Mouse (Mus musculus) adrenal gland, postnatal 36 days (tissue): ENCODE data around the gene Gm128. TPM values are rescaled to one million over a fixed set of nuclear protein-coding genes. Genes with fewer than 3 reads are reported as not detected.

Experiments
- DNase-seq, 2 experiments: peaks; one replicate each; pipeline ENCODE4 v3.0.0; 2021; ENCODE audit warnings: mixed read lengths in 1 of 2
- long read RNA-seq, 2 experiments: library from polyadenylated mRNA; stranded (forward); transcript quantifications; one replicate each; pipeline ENCODE4 v2.0.0; 2021; ENCODE audit warnings: borderline sequencing depth in 2 of 2
- total RNA-seq, 2 experiments: library from RNA; stranded (reverse); gene quantifications; 2 replicates each; pipeline ENCODE4 v1.2.3; 2021

Gene Gm128
- total RNA-seq: under 1 TPM; 0.17 to 0.26 TPM
- long read RNA-seq, experiment 1: 0 reads
- long read RNA-seq, experiment 2: 0 reads

GRCm38 (mm10) chr3:95241498-95241897 lies at the start of gene Gm128:
Gene Gm128, minus strand, starts transcription at chr3:95241598.
- DNase-seq: no peak

- no peak for DNase-seq
Observed at GRCm38 (mm10) chr3:95291041-95291440, 49.6 kb upstream of the Gm128 start.

GRCm38 (mm10) chr3:95290156-95290555 lies 48.8 kb upstream of the Gm128 start:
- no peak for DNase-seq

- no peak for DNase-seq
Observed at GRCm38 (mm10) chr3:95289419-95289818, 48.0 kb upstream of the Gm128 start.

GRCm38 (mm10) chr3:95287541-95287940 lies 46.1 kb upstream of the Gm128 start:
- DNase-seq: no peak

- DNase-seq: peak; percentile 48 to 51
Observed at GRCm38 (mm10) chr3:95286510-95286909, 45.1 kb upstream of the Gm128 start.

GRCm38 (mm10) chr3:95286011-95286410 lies 44.6 kb upstream of the Gm128 start:
- DNase-seq: no peak

- no peak for DNase-seq
Observed at GRCm38 (mm10) chr3:95285390-95285789, 44.0 kb upstream of the Gm128 start.

- DNase-seq: peak; percentile 68 to 73
Observed at GRCm38 (mm10) chr3:95284501-95285281, 43.3 kb upstream of the Gm128 start.

- peak in 1 of 2 experiments; percentile 43 for DNase-seq
Observed at GRCm38 (mm10) chr3:95284062-95284461, 42.7 kb upstream of the Gm128 start.

- DNase-seq: no peak
Observed at GRCm38 (mm10) chr3:95283589-95283941, 42.2 kb upstream of the Gm128 start.

- DNase-seq: peak; percentile 82
Observed at GRCm38 (mm10) chr3:95282865-95283588, 41.6 kb upstream of the Gm128 start.

GRCm38 (mm10) chr3:95282381-95282864 lies 41.0 kb upstream of the Gm128 start:
- DNase-seq: peak; percentile 57 to 64

- peak; percentile 99 to 100 for DNase-seq
Observed at GRCm38 (mm10) chr3:95281216-95282126, 40.1 kb upstream of the Gm128 start, which contains the start of the genes Mindy1 and Prune1. Gene Mindy1, plus strand, starts transcription at chr3:95281345. Gene Prune1, minus strand, starts transcription at chr3:95282076.

GRCm38 (mm10) chr3:95280747-95281146 lies 39.3 kb upstream of the Gm128 start:
- DNase-seq: no peak

- DNase-seq: no peak
Observed at GRCm38 (mm10) chr3:95277149-95277551, 35.8 kb upstream of the Gm128 start.

- no peak for DNase-seq
Observed at GRCm38 (mm10) chr3:95276428-95276934, 35.1 kb upstream of the Gm128 start.

- no peak for DNase-seq
Observed at GRCm38 (mm10) chr3:95275161-95275560, 33.8 kb upstream of the Gm128 start.

GRCm38 (mm10) chr3:95274453-95274852 lies 33.1 kb upstream of the Gm128 start:
- DNase-seq: no peak

GRCm38 (mm10) chr3:95273471-95273870 lies 32.1 kb upstream of the Gm128 start:
- DNase-seq: no peak

GRCm38 (mm10) chr3:95270766-95271364 lies 29.5 kb upstream of the Gm128 start:
- no peak for DNase-seq
